In the genomic region with DNA sequence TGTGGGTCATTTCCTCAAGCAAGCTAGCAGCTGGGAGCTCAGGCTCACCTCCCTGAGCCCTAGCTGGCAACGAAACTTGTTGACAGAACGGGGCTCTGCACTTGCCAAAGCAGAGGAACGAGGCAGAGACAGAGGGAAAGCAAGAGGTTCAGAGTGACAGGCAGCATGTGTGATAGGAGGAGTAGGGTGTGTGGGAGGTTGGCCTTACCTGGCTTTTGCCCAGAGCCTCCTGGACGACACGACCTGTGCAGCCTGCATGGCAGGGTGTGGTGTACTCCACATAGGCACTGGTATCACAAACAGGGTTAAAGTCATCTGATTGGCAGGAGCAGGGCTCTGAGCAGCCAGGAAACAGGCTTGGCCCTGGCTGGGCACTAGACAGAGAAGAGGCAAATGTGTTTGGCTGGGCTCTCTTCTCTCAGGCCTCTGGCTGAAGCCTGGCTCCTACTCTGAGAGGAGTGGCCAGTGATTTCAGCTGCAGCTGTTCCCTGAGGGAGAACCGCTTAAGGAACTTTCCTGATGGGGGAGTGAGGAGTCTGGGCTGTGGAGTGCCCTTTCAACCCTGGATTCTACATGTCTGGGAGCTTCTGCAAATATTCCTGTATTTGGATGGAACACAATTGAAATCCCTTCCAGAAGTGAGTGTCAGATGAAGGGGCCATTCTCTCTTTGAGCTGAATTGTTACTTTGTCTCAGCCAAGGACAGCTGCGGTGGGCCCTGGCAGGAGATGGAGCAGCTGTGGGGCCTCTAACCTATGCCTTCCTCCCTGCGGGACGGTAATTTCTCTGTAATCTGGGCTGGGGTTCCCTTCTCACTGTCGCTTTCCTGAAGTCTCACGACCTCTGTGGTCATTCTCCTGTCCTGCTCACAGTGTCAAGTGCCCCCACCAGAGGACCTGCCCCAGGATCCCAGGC, we compare ENCODE assay signal across 9 mouse cellular contexts. TPM values are rescaled to one million over a fixed set of nuclear protein-coding genes. Genes with fewer than 3 reads are reported as not detected.
DNase-seq lines count a peak whose midpoint lies in the region; ATAC-seq lines count a peak whose summit lies in the region.
"Had no signal": no experiment of that assay in that cellular context is flagged by ENCODE, and none has a peak within 500 bp of the region (broad histone marks: within the 10 kb centered on the region; RNA-seq: fewer than 3 reads in every experiment).

No protein-coding gene starts in this region.

- H3K4me3 ChIP-seq in embryonic facial prominence, embryonic 12.5 days: no peak overlapping the region
- no peak overlapping the region for H3K4me3 ChIP-seq in midbrain, embryonic 13.5 days (replicated peaks)
- no peak overlapping the region for H3K4me3 ChIP-seq in liver, embryonic 11.5 days (ENCODE audit: low read depth, low read length)
- H3K4me3 ChIP-seq: embryonic facial prominence, embryonic 13.5 days had no signal

- H3K9me3 ChIP-seq in embryonic facial prominence, embryonic 12.5 days: no peaks in the 10 kb centered on the region
- H3K9me3 ChIP-seq in midbrain, embryonic 13.5 days: no peaks in the 10 kb centered on the region
- no peaks in the 10 kb centered on the region for H3K9me3 ChIP-seq in liver, embryonic 11.5 days (ENCODE audit: control insufficient read depth, low read length)
- H3K9me3 ChIP-seq: embryonic facial prominence, embryonic 13.5 days had no signal

- peak; percentile 79 for ATAC-seq in frontal cortex, adult (ENCODE audit: low TSS enrichment)
- no peak for ATAC-seq in embryonic facial prominence, embryonic 12.5 days (ENCODE audit: insufficient number of reproducible peaks, insufficient read depth, low FRiP score, low TSS enrichment)
- ATAC-seq in midbrain, embryonic 13.5 days: no peak
- ATAC-seq in megakaryocyte-erythroid progenitor cell, adult 5-6 weeks (replicated peaks; ENCODE audit: low FRiP score, low TSS enrichment, poor library complexity, severe bottlenecking): no peak
- ATAC-seq in liver, embryonic 11.5 days (replicated peaks; ENCODE audit: low FRiP score): no peak

- H3K27me3 ChIP-seq in embryonic facial prominence, embryonic 12.5 days: no peaks in the 10 kb centered on the region
- H3K27me3 ChIP-seq in midbrain, embryonic 13.5 days: no peaks in the 10 kb centered on the region
- peaks cover 3% of the 10 kb centered on the region for H3K27me3 ChIP-seq in liver, embryonic 11.5 days (replicated peaks; ENCODE audit: control insufficient read depth, insufficient read depth, low read length)
- H3K27me3 ChIP-seq: embryonic facial prominence, embryonic 13.5 days had no signal

- 0 out of 2 replicates have a peak, but pooled peaks cover 5% of the 10 kb centered on the region for H3K4me1 ChIP-seq in embryonic facial prominence, embryonic 12.5 days
- peaks cover 17% of the 10 kb centered on the region for H3K4me1 ChIP-seq in midbrain, embryonic 13.5 days (replicated peaks)
- no peaks in the 10 kb centered on the region for H3K4me1 ChIP-seq in liver, embryonic 11.5 days (replicated peaks; ENCODE audit: control insufficient read depth, insufficient read depth, low read length)
- H3K4me1 ChIP-seq: embryonic facial prominence, embryonic 13.5 days had no signal

- H3K9ac ChIP-seq in embryonic facial prominence, embryonic 12.5 days: no peak overlapping the region
- 0 out of 2 replicates have a peak overlapping the region, but pooled peaks have one; percentile 10 for H3K9ac ChIP-seq in midbrain, embryonic 13.5 days (replicated peaks)
- no peak overlapping the region for H3K9ac ChIP-seq in liver, embryonic 11.5 days (ENCODE audit: low read depth, low read length)
- H3K9ac ChIP-seq: embryonic facial prominence, embryonic 13.5 days had no signal

- H3K4me2 ChIP-seq in embryonic facial prominence, embryonic 12.5 days (replicated peaks): no peak overlapping the region
- H3K4me2 ChIP-seq in midbrain, embryonic 13.5 days (replicated peaks): no peak overlapping the region
- H3K4me2 ChIP-seq in liver, embryonic 11.5 days: no peak overlapping the region
- H3K4me2 ChIP-seq: embryonic facial prominence, embryonic 13.5 days had no signal

- H3K27ac ChIP-seq in embryonic facial prominence, embryonic 12.5 days: 0 out of 2 replicates have a peak overlapping the region, but pooled peaks have one; percentile 12
- no peak overlapping the region for H3K27ac ChIP-seq in midbrain, embryonic 13.5 days
- H3K27ac ChIP-seq in liver, embryonic 11.5 days (ENCODE audit: low read depth, low read length): no peak overlapping the region
- H3K27ac ChIP-seq: embryonic facial prominence, embryonic 13.5 days had no signal

- H3K36me3 ChIP-seq in embryonic facial prominence, embryonic 12.5 days: no peaks in the 10 kb centered on the region
- H3K36me3 ChIP-seq in midbrain, embryonic 13.5 days: no peaks in the 10 kb centered on the region
- H3K36me3 ChIP-seq in liver, embryonic 11.5 days (ENCODE audit: control insufficient read depth, insufficient read depth, low read length): no peaks in the 10 kb centered on the region
- H3K36me3 ChIP-seq: embryonic facial prominence, embryonic 13.5 days had no signal

- 36% methylated on average over 11 of the region's 11 CpGs for WGBS in embryonic facial prominence, embryonic 12.5 days
- WGBS in midbrain, embryonic 13.5 days: 54% methylated on average over 11 of the region's 11 CpGs
- WGBS in liver, embryonic 11.5 days: 61% methylated on average over 11 of the region's 11 CpGs

- no peak for DNase-seq in frontal cortex, postnatal 36 days (ENCODE audit: low spot score in 2 of 2)
- DNase-seq in adipocyte (ENCODE audit: low spot score): peak; percentile 87
- DNase-seq in kidney, postnatal 14 days: peak; percentile 37
- no peak for DNase-seq in liver, embryonic 11.5 days (ENCODE audit: low spot score)

RNA-seq across cellular contexts. Expression of a gene that starts 37.9 kb away (rescaled TPM):
- 0.93 and 1.5 TPM in 2 replicates for polyA plus RNA-seq in embryonic facial prominence, embryonic 12.5 days (2016; fragmentation: Nextera tagmentation; extraction: Ambion mirVana)
- polyA plus RNA-seq in midbrain, embryonic 13.5 days (2015; fragmentation: Nextera tagmentation; extraction: Ambion mirVana): 0.64 and 1.0 TPM in 2 replicates
- total RNA-seq in megakaryocyte-erythroid progenitor cell, adult 5-6 weeks (2014; fragmentation: Nextera tagmentation): 0.35 TPM in 1 of 2 replicates, not detected in the other
- 0.05 TPM in 1 of 2 replicates, not detected in the other for total RNA-seq in megakaryocyte-erythroid progenitor cell, adult 5-6 weeks (2017)
- polyA plus RNA-seq in liver, embryonic 11.5 days (2014; fragmentation: Nextera tagmentation; extraction: Ambion mirVana): 0.53 and 0.78 TPM in 2 replicates

RNA-seq across cellular contexts. Expression of a gene that starts 46.3 kb away (rescaled TPM):
- polyA plus RNA-seq in embryonic facial prominence, embryonic 12.5 days (2016; fragmentation: Nextera tagmentation; extraction: Ambion mirVana): 1.8 and 2.2 TPM in 2 replicates
- polyA plus RNA-seq in midbrain, embryonic 13.5 days (2015; fragmentation: Nextera tagmentation; extraction: Ambion mirVana): 4.1 and 5.0 TPM in 2 replicates
- total RNA-seq in megakaryocyte-erythroid progenitor cell, adult 5-6 weeks (2014; fragmentation: Nextera tagmentation): 0.64 TPM in 1 of 2 replicates, not detected in the other
- 0.11 TPM in 1 of 2 replicates, not detected in the other for total RNA-seq in megakaryocyte-erythroid progenitor cell, adult 5-6 weeks (2017)
- 0.34 and 0.97 TPM in 2 replicates for polyA plus RNA-seq in liver, embryonic 11.5 days (2014; fragmentation: Nextera tagmentation; extraction: Ambion mirVana)

Comparison
In these comparisons a context has a peak if more than half of its experiments do, and no peak if none do; other contexts are left out.
1. DNase-seq: peak in adipocyte (single experiment) and kidney, postnatal 14 days (single experiment); none in frontal cortex, postnatal 36 days (0 of 2) and liver, embryonic 11.5 days (single experiment).